Comparison of ENCODE assay signal across 24 mouse cellular contexts in the genomic region with DNA sequence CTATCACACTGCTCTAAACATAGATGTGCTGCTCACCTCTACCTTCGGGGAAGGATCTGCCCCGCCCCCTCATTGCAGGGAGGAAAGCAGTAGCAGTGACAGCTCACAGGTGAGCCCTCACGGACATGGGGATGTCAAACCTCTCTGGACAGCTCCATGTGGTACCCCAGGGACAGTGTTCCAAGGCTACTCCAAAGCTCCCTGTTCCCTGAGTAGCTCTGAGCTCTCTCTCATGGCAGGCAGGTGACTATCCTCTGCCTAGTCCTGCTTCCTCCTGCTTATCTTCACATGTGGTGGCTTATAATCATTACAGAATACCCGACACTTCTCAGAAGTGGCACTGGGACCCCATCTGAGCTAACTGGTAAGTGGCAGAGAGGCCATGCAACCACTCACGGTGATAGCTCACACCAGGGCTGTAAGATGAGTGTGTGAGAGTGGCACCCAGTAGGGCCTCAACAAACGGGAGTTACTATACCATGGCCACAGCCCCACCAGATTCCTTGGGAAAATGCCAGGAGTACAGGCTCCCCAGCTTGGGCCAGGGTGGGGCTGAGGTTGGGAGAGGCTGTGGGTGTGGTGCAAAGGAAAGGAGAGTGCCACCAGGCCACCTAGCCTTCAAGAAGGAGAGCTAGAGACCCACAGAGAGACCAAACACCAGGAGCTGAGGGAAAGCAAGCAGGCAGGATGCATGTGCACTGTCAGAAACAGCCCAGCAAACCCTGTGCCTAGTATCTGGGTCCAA. TPM values are rescaled to one million over a fixed set of nuclear protein-coding genes. Genes with fewer than 3 reads are reported as not detected.
A peak's percentile ranks its signal among the peaks of the same experiment; 100 is the strongest.
DNase-seq lines count a peak whose midpoint lies in the region; ATAC-seq and TF ChIP-seq lines count a peak whose summit lies in the region.
"Had no signal": no experiment of that assay in that cellular context is flagged by ENCODE, and none has a peak within 500 bp of the region (broad histone marks: within the 10 kb centered on the region; RNA-seq: fewer than 3 reads in every experiment).

No protein-coding gene starts in this region.

- TF ChIP-seq POLR2A in cerebellum, adult 2 months (IDR thresholded peaks at IDR 0.05; ENCODE audit: borderline replicate concordance, insufficient read depth, low read length), result no peak

- WGBS in cerebellum, adult 2 months, result 76% methylated on average over 6 of the region's 6 CpGs
- WGBS in liver, embryonic 11.5 days, result 66% methylated on average over 6 of the region's 6 CpGs
- WGBS in embryonic facial prominence, embryonic 15.5 days, result 71% methylated on average over 6 of the region's 6 CpGs

- no peak overlapping the region for H3K27ac ChIP-seq in cerebellum, adult 2 months (ENCODE audit: insufficient read depth, low read length)
- H3K27ac ChIP-seq in liver, embryonic 11.5 days (ENCODE audit: low read depth, low read length), result no peak overlapping the region
- H3K27ac ChIP-seq in embryonic facial prominence, embryonic 15.5 days (replicated peaks), result no peak overlapping the region
- H3K27ac ChIP-seq: embryonic facial prominence, embryonic 12.5 days; gastrocnemius, adult 2 months; heart, embryonic 15.5 days; hindbrain, embryonic 15.5 days; layer of hippocampus, adult 2 months; liver, embryonic 14.5 days; midbrain, embryonic 10.5 days had no signal

- no peak overlapping the region for H3K4me3 ChIP-seq in cerebellum, adult 2 months (replicated peaks; ENCODE audit: insufficient read depth, low read depth, low read length)
- H3K4me3 ChIP-seq in liver, embryonic 11.5 days (ENCODE audit: low read depth, low read length), result no peak overlapping the region
- peak overlapping the region; percentile 13; the same call in 1 of the 2 replicates for H3K4me3 ChIP-seq in embryonic facial prominence, embryonic 15.5 days (replicated peaks)
- H3K4me3 ChIP-seq: embryonic facial prominence, embryonic 12.5 days; gastrocnemius, adult 2 months; heart, embryonic 15.5 days; hindbrain, embryonic 15.5 days; layer of hippocampus, adult 2 months; midbrain, embryonic 10.5 days had no signal

- no peak for ATAC-seq in liver, embryonic 11.5 days (replicated peaks; ENCODE audit: low FRiP score)
- ATAC-seq in embryonic facial prominence, embryonic 15.5 days (ENCODE audit: insufficient number of reproducible peaks, low FRiP score, low TSS enrichment, low read depth), result no peak
- peak; percentile 31 for ATAC-seq in megakaryocyte-erythroid progenitor cell, adult 5-6 weeks (replicated peaks; ENCODE audit: low FRiP score, low TSS enrichment, poor library complexity, severe bottlenecking)
- ATAC-seq: activated CD4-positive, CD25-positive, alpha-beta regulatory T cell, adult 4 months had no signal

- no peak for TF ChIP-seq CTCF in cerebellum, adult 2 months (IDR thresholded peaks at IDR 0.05; ENCODE audit: borderline replicate concordance, insufficient read depth, low read depth, low read length)

- 0 out of 2 replicates have a peak overlapping the region, but pooled peaks have one; percentile 30 for H3K9ac ChIP-seq in liver, embryonic 11.5 days (ENCODE audit: low read depth, low read length)
- no peak overlapping the region for H3K9ac ChIP-seq in embryonic facial prominence, embryonic 15.5 days
- H3K9ac ChIP-seq: embryonic facial prominence, embryonic 12.5 days; heart, embryonic 15.5 days; hindbrain, embryonic 15.5 days; liver, embryonic 14.5 days had no signal

- H3K36me3 ChIP-seq in liver, embryonic 11.5 days (ENCODE audit: control insufficient read depth, insufficient read depth, low read length), result no peaks in the 10 kb centered on the region
- H3K36me3 ChIP-seq in embryonic facial prominence, embryonic 15.5 days, result 0 out of 2 replicates have a peak, but pooled peaks cover 2% of the 10 kb centered on the region
- H3K36me3 ChIP-seq: embryonic facial prominence, embryonic 12.5 days; heart, embryonic 15.5 days; hindbrain, embryonic 15.5 days; midbrain, embryonic 10.5 days had no signal

- peaks cover 37% of the 10 kb centered on the region for H3K4me1 ChIP-seq in cerebellum, adult 2 months (ENCODE audit: control insufficient read depth, insufficient read depth, low read length)
- H3K4me1 ChIP-seq in liver, embryonic 11.5 days (replicated peaks; ENCODE audit: control insufficient read depth, insufficient read depth, low read length), result peaks cover 19% of the 10 kb centered on the region
- H3K4me1 ChIP-seq in embryonic facial prominence, embryonic 15.5 days, result peaks cover 30% of the 10 kb centered on the region

- H3K9me3 ChIP-seq in liver, embryonic 11.5 days (ENCODE audit: control insufficient read depth, low read length), result no peaks in the 10 kb centered on the region
- no peaks in the 10 kb centered on the region for H3K9me3 ChIP-seq in embryonic facial prominence, embryonic 15.5 days (replicated peaks)
- H3K9me3 ChIP-seq: embryonic facial prominence, embryonic 12.5 days; heart, embryonic 15.5 days; hindbrain, embryonic 15.5 days; midbrain, embryonic 10.5 days had no signal

- H3K27me3 ChIP-seq in cerebellum, adult 2 months (ENCODE audit: control insufficient read depth, insufficient read depth, low read length), result no peaks in the 10 kb centered on the region
- no peaks in the 10 kb centered on the region for H3K27me3 ChIP-seq in liver, embryonic 11.5 days (replicated peaks; ENCODE audit: control insufficient read depth, insufficient read depth, low read length)
- H3K27me3 ChIP-seq in embryonic facial prominence, embryonic 15.5 days, result no peaks in the 10 kb centered on the region
- H3K27me3 ChIP-seq: embryonic facial prominence, embryonic 12.5 days; heart, embryonic 15.5 days; hindbrain, embryonic 15.5 days had no signal

- peak; percentile 38 for DNase-seq in cerebellum, adult 11-12 months
- DNase-seq in cerebellum, adult 2 months, result no peak
- DNase-seq in liver, embryonic 11.5 days (ENCODE audit: low spot score), result no peak
- no peak for DNase-seq in liver
- no peak for DNase-seq in ovary, postnatal 14 days (ENCODE audit: low spot score)
- DNase-seq in thymus, adult 18-20 months, result no peak
- DNase-seq: adrenal gland, postnatal 14 days; cerebellum, adult 11 months; gastrocnemius, adult 2 months; heart, postnatal 4 days; kidney, adult 18-20 months; kidney, postnatal 10 days; right cerebral cortex, postnatal 4 days had no signal

- no peak overlapping the region for H3K4me2 ChIP-seq in liver, embryonic 11.5 days
- H3K4me2 ChIP-seq in embryonic facial prominence, embryonic 15.5 days (replicated peaks), result peak overlapping the region; percentile 4; the same call in 1 of the 2 replicates
- H3K4me2 ChIP-seq: embryonic facial prominence, embryonic 12.5 days; heart, embryonic 15.5 days; hindbrain, embryonic 15.5 days had no signal

RNA-seq across cellular contexts. Expression of gene Rab25, which starts 1.3 kb away (rescaled TPM):
- 0.46 and 1.4 TPM in 2 replicates for polyA plus RNA-seq in cerebellum, adult 2 months (2012; rRNA removed)
- 1.1 and 1.2 TPM in 2 replicates for polyA plus RNA-seq in liver, embryonic 11.5 days (2014; fragmentation: Nextera tagmentation; extraction: Ambion mirVana)
- polyA plus RNA-seq in embryonic facial prominence, embryonic 15.5 days (2015; fragmentation: Nextera tagmentation; extraction: Ambion mirVana), result 96.3 and 107 TPM in 2 replicates
- not detected in 2 replicates for total RNA-seq in megakaryocyte-erythroid progenitor cell, adult 5-6 weeks (2014; fragmentation: Nextera tagmentation)
- total RNA-seq in megakaryocyte-erythroid progenitor cell, adult 5-6 weeks (2017), result 0.14 TPM in 1 of 2 replicates, not detected in the other
- total RNA-seq: adrenal gland, postnatal 14 days; gastrocnemius, adult 2 months; heart, postnatal 4 days; layer of hippocampus, adult 2 months; left cerebral cortex, postnatal 36 days; monocyte, adult 5-6 weeks had no signal
- polyA plus RNA-seq: activated CD4-positive, CD25-positive, alpha-beta regulatory T cell, adult 4 months had no signal

RNA-seq across cellular contexts. Expression of gene Lamtor2, which starts 6.0 kb away (rescaled TPM):
- 143 and 159 TPM in 2 replicates for polyA plus RNA-seq in cerebellum, adult 2 months (2012; rRNA removed)
- polyA plus RNA-seq in liver, embryonic 11.5 days (2014; fragmentation: Nextera tagmentation; extraction: Ambion mirVana), result 111 and 120 TPM in 2 replicates
- polyA plus RNA-seq in embryonic facial prominence, embryonic 15.5 days (2015; fragmentation: Nextera tagmentation; extraction: Ambion mirVana), result 183 and 199 TPM in 2 replicates
- total RNA-seq in megakaryocyte-erythroid progenitor cell, adult 5-6 weeks (2014; fragmentation: Nextera tagmentation), result 36.4 and 68.6 TPM in 2 replicates
- total RNA-seq in megakaryocyte-erythroid progenitor cell, adult 5-6 weeks (2017), result 57.0 and 87.8 TPM in 2 replicates

RNA-seq across cellular contexts. Expression of gene Ubqln4, which starts 6.7 kb away (rescaled TPM):
- 86.4 and 87.3 TPM in 2 replicates for polyA plus RNA-seq in cerebellum, adult 2 months (2012; rRNA removed)
- 65.8 and 67.7 TPM in 2 replicates for polyA plus RNA-seq in liver, embryonic 11.5 days (2014; fragmentation: Nextera tagmentation; extraction: Ambion mirVana)
- 44.4 and 47.6 TPM in 2 replicates for polyA plus RNA-seq in embryonic facial prominence, embryonic 15.5 days (2015; fragmentation: Nextera tagmentation; extraction: Ambion mirVana)
- 72.3 and 94.1 TPM in 2 replicates for total RNA-seq in megakaryocyte-erythroid progenitor cell, adult 5-6 weeks (2014; fragmentation: Nextera tagmentation)
- total RNA-seq in megakaryocyte-erythroid progenitor cell, adult 5-6 weeks (2017), result 52.5 and 56.0 TPM in 2 replicates

RNA-seq across cellular contexts. Expression of gene Mex3a, which starts 14.7 kb away (rescaled TPM):
- 1.2 and 1.3 TPM in 2 replicates for polyA plus RNA-seq in cerebellum, adult 2 months (2012; rRNA removed)
- polyA plus RNA-seq in liver, embryonic 11.5 days (2014; fragmentation: Nextera tagmentation; extraction: Ambion mirVana), result 9.4 and 10.2 TPM in 2 replicates
- polyA plus RNA-seq in embryonic facial prominence, embryonic 15.5 days (2015; fragmentation: Nextera tagmentation; extraction: Ambion mirVana), result 22.5 and 22.8 TPM in 2 replicates
- total RNA-seq in megakaryocyte-erythroid progenitor cell, adult 5-6 weeks (2014; fragmentation: Nextera tagmentation), result 5.4 and 5.6 TPM in 2 replicates
- total RNA-seq in megakaryocyte-erythroid progenitor cell, adult 5-6 weeks (2017), result 3.3 and 7.8 TPM in 2 replicates

RNA-seq across cellular contexts. Expression of gene Ssr2, which starts 28.8 kb away (rescaled TPM):
- 141 and 142 TPM in 2 replicates for polyA plus RNA-seq in cerebellum, adult 2 months (2012; rRNA removed)
- 306 and 307 TPM in 2 replicates for polyA plus RNA-seq in liver, embryonic 11.5 days (2014; fragmentation: Nextera tagmentation; extraction: Ambion mirVana)
- polyA plus RNA-seq in embryonic facial prominence, embryonic 15.5 days (2015; fragmentation: Nextera tagmentation; extraction: Ambion mirVana), result 339 and 341 TPM in 2 replicates
- 200 and 308 TPM in 2 replicates for total RNA-seq in megakaryocyte-erythroid progenitor cell, adult 5-6 weeks (2014; fragmentation: Nextera tagmentation)
- 111 and 165 TPM in 2 replicates for total RNA-seq in megakaryocyte-erythroid progenitor cell, adult 5-6 weeks (2017)

Comparison
In these comparisons a context has a peak if more than half of its experiments do, and no peak if none do; other contexts are left out.
1. RNA of gene Rab25, which starts 1.3 kb away (polyA plus RNA-seq): 96.3 to 107 TPM in embryonic facial prominence, embryonic 15.5 days; 0.46 to 1.4 TPM in cerebellum, adult 2 months and 1.1 to 1.2 TPM in liver, embryonic 11.5 days; every median in the first group is over 10 times any median in the second.